Mouse (Mus musculus) kidney, embryonic 14.5 days (tissue): Measurements from ENCODE around the gene Orc2. TPM values are rescaled to one million over a fixed set of nuclear protein-coding genes. Genes with fewer than 3 reads are reported as not detected.

Experiments used
- ATAC-seq: fragments of 200-750 bp; cut with Nextera tagmentation; 2 replicates; pipeline ENCODE4 v1.8.0; 2017; ENCODE audit warnings: moderate number of reproducible peaks, mild to moderate bottlenecking, moderate TSS enrichment, moderate library complexity; ENCODE audit not compliant: low FRiP score, low TSS enrichment
- H3K27ac ChIP-seq: fragments of 300-500 bp; sonication (generic); 2 replicates; pipeline ENCODE4 v1.5.1; 2014; ENCODE audit warnings: low read depth, mild to moderate bottlenecking, low read length, moderate library complexity, mixed read lengths
- H3K27me3 ChIP-seq: fragments of 300-500 bp; sonication (generic); 2 replicates; pipeline ENCODE4 v1.6.1; 2014; ENCODE audit warnings: mild to moderate bottlenecking, low read length; ENCODE audit not compliant: control insufficient read depth, insufficient read depth
- H3K36me3 ChIP-seq: fragments of 300-500 bp; sonication (generic); 2 replicates; pipeline ENCODE4 v1.6.1; 2014; ENCODE audit warnings: low read length, mixed read lengths; ENCODE audit not compliant: control insufficient read depth, insufficient read depth
- H3K4me1 ChIP-seq: fragments of 300-500 bp; sonication (generic); 2 replicates; pipeline ENCODE4 v1.6.1; 2014; ENCODE audit warnings: low read length, mixed read lengths; ENCODE audit not compliant: control insufficient read depth, insufficient read depth
- H3K4me2 ChIP-seq: fragments of 300-500 bp; sonication (generic); replicated peaks from 2 replicates; pipeline ENCODE4 v1.6.1; 2014; ENCODE audit warnings: low read depth, mild to moderate bottlenecking, low read length
- H3K4me3 ChIP-seq: fragments of 300-500 bp; sonication (generic); 2 replicates; pipeline ENCODE4 v1.5.1; 2014; ENCODE audit warnings: mild to moderate bottlenecking, low read length
- H3K9ac ChIP-seq: fragments of 300-500 bp; sonication (generic); 2 replicates; pipeline ENCODE4 v1.6.1; 2014; ENCODE audit warnings: low read depth, mild to moderate bottlenecking, low read length, moderate library complexity
- H3K9me3 ChIP-seq: fragments of 300-500 bp; sonication (generic); 2 replicates; pipeline ENCODE4 v1.6.1; 2016; ENCODE audit warnings: low read length; ENCODE audit not compliant: control insufficient read depth
- WGBS: fragments of 180-500 bp; shearing (Covaris S2); extraction: QIAGEN DNeasy Blood & Tissue Kit; methylation state at CpG from one replicate; pipeline ENCODE4 v1.1.7; 2014; 5-methylcytosine and 5-hydroxymethylcytosine counted together
- polyA plus RNA-seq: library from polyadenylated mRNA; unstranded; fragments of >200 nt; fragmentation: Nextera tagmentation; extraction: Ambion mirVana; gene quantifications from 2 replicates; pipeline ENCODE4 v1.2.1, GENCODE M21; 2014

The Orc2 gene
- polyA plus RNA-seq, 1 experiment from 2014 or later, result 36.6 TPM

GRCm38 (mm10) chr1:58445861-58446260 is 59.0 kb downstream of the Orc2 start:
- Histone ChIP-seq H3K4me3 (peak overlapping the region; percentile 76), H3K4me2 (peak overlapping the region; percentile 78), H3K27me3 (no peaks in the 10 kb centered on the region), H3K9ac (peak overlapping the region; percentile 80), H3K9me3 (no peaks in the 10 kb centered on the region), H3K4me1 (peaks cover 12% of the 10 kb centered on the region; the same call in 1 of the 2 replicates), H3K27ac (peak overlapping the region; percentile 91), H3K36me3 (peaks cover 30% of the 10 kb centered on the region)
- no peak for ATAC-seq
- 9% methylated on average over 11 of the region's 11 CpGs for WGBS

GRCm38 (mm10) chr1:58445143-58445722 is 59.7 kb downstream of the Orc2 start, which contains the start of the genes Nif3l1 and Ppil3:
Nif3l1 (plus strand) TSS chr1:58445151.
Ppil3 (minus strand) TSS chr1:58445486.
- peak within 1 kb of the TSS; percentile 78 for H3K4me2 ChIP-seq
- no peaks in the 10 kb centered on the region for H3K27me3 ChIP-seq
- peak within 1 kb of the TSS; percentile 80 for H3K9ac ChIP-seq
- H3K4me1 ChIP-seq, result peaks cover 12% of the 10 kb centered on the region; the same call in 1 of the 2 replicates
- H3K27ac ChIP-seq, result peak within 1 kb of the TSS; percentile 91
- H3K4me3 ChIP-seq, result peak within 1 kb of the TSS; percentile 76
- H3K9me3 ChIP-seq, result no peaks in the 10 kb centered on the region
- ATAC-seq, result peak; percentile 98
- WGBS, result under 1% methylated on average over 33 of the region's 33 CpGs
- peaks cover 26% of the 10 kb centered on the region for H3K36me3 ChIP-seq

- Histone ChIP-seq H3K4me3 (peak overlapping the region; percentile 76), H3K27ac (peak overlapping the region; percentile 91), H3K27me3 (no peaks in the 10 kb centered on the region), H3K36me3 (peaks cover 30% of the 10 kb centered on the region), H3K9ac (peak overlapping the region; percentile 80), H3K4me2 (peak overlapping the region; percentile 78), H3K9me3 (no peaks in the 10 kb centered on the region), H3K4me1 (peaks cover 12% of the 10 kb centered on the region; the same call in 1 of the 2 replicates)
- 14% methylated on average over 10 of the region's 10 CpGs for WGBS
- no peak for ATAC-seq
Measured at GRCm38 (mm10) chr1:58444691-58445090, 60.2 kb downstream of the Orc2 start.

GRCm38 (mm10) chr1:58424551-58424950 is 80.4 kb downstream of the Orc2 start:
- H3K4me2 ChIP-seq, result no peak overlapping the region

GRCm38 (mm10) chr1:58423371-58424248 is 81.3 kb downstream of the Orc2 start, which contains the start of gene Clk1:
Clk1 (minus strand) TSS chr1:58424066.
- Histone ChIP-seq H3K36me3 (peaks cover 26% of the 10 kb centered on the region), H3K4me1 (peaks cover 11% of the 10 kb centered on the region; the same call in 1 of the 2 replicates), H3K27ac (peak within 1 kb of the TSS; percentile 100), H3K9me3 (no peaks in the 10 kb centered on the region), H3K9ac (peak within 1 kb of the TSS; percentile 100), H3K4me3 (peak within 1 kb of the TSS; percentile 98), H3K27me3 (no peaks in the 10 kb centered on the region), H3K4me2 (peak within 1 kb of the TSS; percentile 63)
- WGBS, result under 1% methylated on average over 79 of the region's 79 CpGs
- peak; percentile 97 for ATAC-seq

More at GRCm38 (mm10) chr1:58424551-58424950, 80.4 kb downstream of the Orc2 start:
- peaks cover 20% of the 10 kb centered on the region for H3K36me3 ChIP-seq
- H3K4me1 ChIP-seq, result peaks cover 11% of the 10 kb centered on the region; the same call in 1 of the 2 replicates
- 84% methylated on average over 3 of the region's 3 CpGs for WGBS
- no peak for ATAC-seq
- H3K27ac ChIP-seq, result no peak overlapping the region
- no peaks in the 10 kb centered on the region for H3K27me3 ChIP-seq
- no peak overlapping the region for H3K9ac ChIP-seq
- no peak overlapping the region for H3K4me3 ChIP-seq
- H3K9me3 ChIP-seq, result no peaks in the 10 kb centered on the region

GRCm38 (mm10) chr1:58422879-58423278 is 82.0 kb downstream of the Orc2 start:
- peak overlapping the region; percentile 98 for H3K4me3 ChIP-seq
- peak; percentile 30; the same call in 1 of the 2 replicates for ATAC-seq
- H3K27me3 ChIP-seq, result no peaks in the 10 kb centered on the region
- H3K9me3 ChIP-seq, result no peaks in the 10 kb centered on the region
- peak overlapping the region; percentile 100 for H3K9ac ChIP-seq
- peaks cover 33% of the 10 kb centered on the region for H3K36me3 ChIP-seq
- H3K4me1 ChIP-seq, result peaks cover 11% of the 10 kb centered on the region; the same call in 1 of the 2 replicates
- whole genome bisulfite sequencing, result 10% methylated on average over 13 of the region's 13 CpGs
- peak overlapping the region; percentile 100; the same call in 1 of the 2 replicates for H3K27ac ChIP-seq
- H3K4me2 ChIP-seq, result peak overlapping the region; percentile 63

- no peak overlapping the region; the same call in 1 of the 2 replicates for H3K4me2 ChIP-seq
- no peak overlapping the region for H3K27ac ChIP-seq
- WGBS, result 60% methylated on average over 7 of the region's 7 CpGs
- no peak for ATAC-seq
- no peak overlapping the region for H3K9ac ChIP-seq
- peaks cover 50% of the 10 kb centered on the region for H3K36me3 ChIP-seq
- H3K9me3 ChIP-seq, result no peaks in the 10 kb centered on the region
- no peaks in the 10 kb centered on the region for H3K27me3 ChIP-seq
- H3K4me1 ChIP-seq, result peaks cover 11% of the 10 kb centered on the region; the same call in 1 of the 2 replicates
- H3K4me3 ChIP-seq, result no peak overlapping the region; the same call in 1 of the 2 replicates
Measured at GRCm38 (mm10) chr1:58420961-58421360, 83.9 kb downstream of the Orc2 start.

GRCm38 (mm10) chr1:58420032-58420431 is 84.9 kb downstream of the Orc2 start:
- no peaks in the 10 kb centered on the region for H3K9me3 ChIP-seq
- WGBS, result 91% methylated on average over 10 of the region's 10 CpGs
- peaks cover 58% of the 10 kb centered on the region for H3K36me3 ChIP-seq
- H3K4me2 ChIP-seq, result no peak overlapping the region
- H3K4me1 ChIP-seq, result peaks cover 11% of the 10 kb centered on the region; the same call in 1 of the 2 replicates
- no peak for ATAC-seq
- no peaks in the 10 kb centered on the region for H3K27me3 ChIP-seq
- H3K4me3 ChIP-seq, result no peak overlapping the region
- no peak overlapping the region for H3K27ac ChIP-seq
- H3K9ac ChIP-seq, result no peak overlapping the region
